Mouse (Mus musculus): ENCODE results near the gene Pus1. TPM values are rescaled to one million over a fixed set of nuclear protein-coding genes. Genes with fewer than 3 reads are reported as not detected.

The Pus1 gene
- 46.0 and 75.6 TPM in 2 replicates for total RNA-seq (2017)

- ATAC-seq (replicated peaks in 1 of 2; ENCODE audit: insufficient read depth in 1 of 2, low FRiP score in 2 of 2, low TSS enrichment in 1 of 2, low read depth in 1 of 2, poor library complexity in 2 of 2, severe bottlenecking in 2 of 2) = peak; percentile 79 to 84
Observed at GRCm38 (mm10) chr5:110779998-110780760, at the start of gene Pus1. Gene Pus1, minus strand, starts transcription at chr5:110780659.

DNA sequence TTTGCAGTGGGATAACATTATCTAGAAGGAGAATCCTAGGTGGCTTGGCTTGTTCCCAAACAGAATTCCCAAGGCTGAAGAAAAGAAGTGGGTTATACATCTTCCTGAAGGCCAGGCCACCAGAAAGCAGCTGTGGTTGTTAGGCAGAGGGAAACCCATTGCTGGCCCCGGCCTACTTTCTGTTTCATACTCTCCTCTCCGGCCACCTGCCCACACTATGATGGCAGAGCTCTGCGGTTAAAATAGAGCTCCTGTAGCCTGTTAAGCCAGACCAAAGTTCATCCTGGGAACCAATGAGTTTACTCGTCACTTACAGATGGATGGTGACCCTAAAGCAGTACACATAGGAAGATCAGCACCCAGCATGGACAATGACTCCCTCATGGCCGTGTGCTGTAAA, 47.1 kb upstream of the Pus1 start:
- ATAC-seq (replicated peaks in 1 of 2; ENCODE audit: insufficient read depth in 1 of 2, low FRiP score in 2 of 2, low TSS enrichment in 1 of 2, low read depth in 1 of 2, poor library complexity in 2 of 2, severe bottlenecking in 2 of 2) = no peak

DNA sequence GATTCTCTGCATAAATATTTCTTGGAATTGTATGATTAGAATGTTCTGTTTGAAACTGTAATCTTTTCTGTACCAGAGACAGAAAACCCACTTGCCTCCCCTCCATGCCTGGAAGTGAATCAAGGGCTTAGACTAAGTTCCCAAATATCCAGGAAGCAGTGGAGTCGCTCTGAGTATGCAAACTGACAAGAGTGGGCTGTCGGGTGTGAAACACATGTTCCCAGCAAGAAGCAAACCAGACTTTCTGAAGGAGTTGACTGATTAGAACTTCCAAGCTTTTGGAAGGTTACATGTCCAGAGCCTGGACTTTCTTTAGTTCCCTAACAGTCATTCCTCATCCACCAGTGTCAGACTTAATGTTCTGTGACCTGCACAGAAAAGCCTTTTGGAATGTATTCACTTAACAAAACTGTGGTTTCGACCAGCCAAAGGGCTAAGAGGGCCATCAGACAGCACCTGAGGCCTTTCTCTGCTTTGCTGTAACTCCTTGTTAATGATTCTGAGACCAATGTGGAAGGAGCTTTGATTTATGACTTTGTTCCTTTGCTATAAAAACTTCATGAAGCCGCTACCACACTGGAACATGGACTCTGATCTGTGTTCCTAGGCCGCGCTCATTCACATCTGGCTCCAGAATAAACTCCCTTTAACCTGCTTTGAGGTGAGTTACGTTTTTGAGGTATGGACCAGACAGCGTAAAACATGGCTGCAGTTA, 46.5 kb upstream of the Pus1 start:
- ATAC-seq (replicated peaks in 1 of 2; ENCODE audit: insufficient read depth in 1 of 2, low FRiP score in 2 of 2, low TSS enrichment in 1 of 2, low read depth in 1 of 2, poor library complexity in 2 of 2, severe bottlenecking in 2 of 2) = no peak

GRCm38 (mm10) chr5:110824421-110824820, 44.0 kb upstream of the Pus1 start:
- no peak for ATAC-seq (replicated peaks in 1 of 2; ENCODE audit: insufficient read depth in 1 of 2, low FRiP score in 2 of 2, low TSS enrichment in 1 of 2, low read depth in 1 of 2, poor library complexity in 2 of 2, severe bottlenecking in 2 of 2)

DNA sequence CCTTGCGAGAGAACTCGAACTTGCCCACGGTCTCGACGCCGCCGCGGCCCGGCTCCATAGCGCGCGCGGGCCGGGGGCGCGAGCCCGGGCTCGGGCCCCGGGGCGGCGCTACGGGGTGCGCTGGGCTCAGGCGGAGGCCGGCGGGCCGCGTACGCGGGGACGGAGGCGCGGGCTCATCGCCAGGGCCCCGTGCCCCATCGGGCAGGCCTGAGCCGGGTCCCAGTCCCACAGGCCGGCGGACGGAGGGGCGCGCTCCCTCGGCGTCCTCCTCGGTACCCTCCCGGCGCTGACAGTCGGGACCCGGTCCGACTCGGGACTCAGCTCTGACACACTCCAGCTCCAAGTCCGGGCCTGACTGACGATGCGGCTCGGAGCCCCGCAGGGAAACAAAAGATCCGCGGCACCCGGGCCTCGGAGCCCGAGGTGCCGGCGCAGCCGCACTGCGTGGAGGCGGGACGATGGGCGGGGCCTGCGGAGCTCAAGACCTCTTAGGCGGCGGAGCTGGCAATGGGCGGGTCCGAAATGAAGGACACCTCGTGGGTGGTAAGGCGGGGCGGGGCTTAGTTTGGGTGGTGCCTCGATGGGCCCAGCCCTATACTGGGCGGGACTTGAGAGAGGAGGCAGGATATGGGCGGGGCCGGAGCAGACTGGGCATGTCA, 29.3 kb upstream of the Pus1 start, which contains the start of gene Ulk1:
Gene Ulk1 (minus strand): TSS at position 431 of the 659 bp plus-strand sequence.
- ATAC-seq (replicated peaks in 1 of 2; ENCODE audit: insufficient read depth in 1 of 2, low FRiP score in 2 of 2, low TSS enrichment in 1 of 2, low read depth in 1 of 2, poor library complexity in 2 of 2, severe bottlenecking in 2 of 2) = peak; percentile 87 to 88

- ATAC-seq (replicated peaks in 1 of 2; ENCODE audit: insufficient read depth in 1 of 2, low FRiP score in 2 of 2, low TSS enrichment in 1 of 2, low read depth in 1 of 2, poor library complexity in 2 of 2, severe bottlenecking in 2 of 2) = no peak
Observed at GRCm38 (mm10) chr5:110808821-110809666, 28.6 kb upstream of the Pus1 start.

GRCm38 (mm10) chr5:110808061-110808631, 27.7 kb upstream of the Pus1 start:
- ATAC-seq (replicated peaks in 1 of 2; ENCODE audit: insufficient read depth in 1 of 2, low FRiP score in 2 of 2, low TSS enrichment in 1 of 2, low read depth in 1 of 2, poor library complexity in 2 of 2, severe bottlenecking in 2 of 2) = peak; percentile 70 to 71

- ATAC-seq (replicated peaks in 1 of 2; ENCODE audit: insufficient read depth in 1 of 2, low FRiP score in 2 of 2, low TSS enrichment in 1 of 2, low read depth in 1 of 2, poor library complexity in 2 of 2, severe bottlenecking in 2 of 2) = no peak
Observed at GRCm38 (mm10) chr5:110807453-110807852, 27.0 kb upstream of the Pus1 start.

GRCm38 (mm10) chr5:110806676-110807075, 26.2 kb upstream of the Pus1 start:
- ATAC-seq (replicated peaks in 1 of 2; ENCODE audit: insufficient read depth in 1 of 2, low FRiP score in 2 of 2, low TSS enrichment in 1 of 2, low read depth in 1 of 2, poor library complexity in 2 of 2, severe bottlenecking in 2 of 2) = no peak

- ATAC-seq (replicated peaks in 1 of 2; ENCODE audit: insufficient read depth in 1 of 2, low FRiP score in 2 of 2, low TSS enrichment in 1 of 2, low read depth in 1 of 2, poor library complexity in 2 of 2, severe bottlenecking in 2 of 2) = no peak
Observed at GRCm38 (mm10) chr5:110806154-110806553, 25.7 kb upstream of the Pus1 start.

- ATAC-seq (replicated peaks in 1 of 2; ENCODE audit: insufficient read depth in 1 of 2, low FRiP score in 2 of 2, low TSS enrichment in 1 of 2, low read depth in 1 of 2, poor library complexity in 2 of 2, severe bottlenecking in 2 of 2) = no peak
Observed at GRCm38 (mm10) chr5:110804012-110804743, 23.7 kb upstream of the Pus1 start.

DNA sequence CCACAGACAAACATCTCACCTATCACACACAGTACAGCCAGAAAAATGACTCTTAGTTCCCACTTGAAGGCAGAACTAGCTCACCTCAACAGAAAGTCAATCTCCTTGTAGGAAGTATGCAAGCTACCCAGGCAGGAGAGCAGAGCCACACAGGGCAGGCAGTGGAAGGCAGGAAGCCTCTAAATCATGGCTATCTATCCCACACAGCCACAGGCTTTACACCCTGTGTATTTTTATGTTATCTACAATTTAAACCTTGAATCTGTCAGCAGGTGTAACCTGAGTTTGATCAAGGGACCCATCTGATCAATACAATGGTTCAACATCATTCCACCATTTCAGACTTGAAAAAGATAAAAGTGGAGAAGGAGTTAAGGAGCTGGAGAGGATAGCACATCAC, 22.4 kb upstream of the Pus1 start:
- ATAC-seq (replicated peaks in 1 of 2; ENCODE audit: insufficient read depth in 1 of 2, low FRiP score in 2 of 2, low TSS enrichment in 1 of 2, low read depth in 1 of 2, poor library complexity in 2 of 2, severe bottlenecking in 2 of 2) = no peak

GRCm38 (mm10) chr5:110802186-110802585, 21.7 kb upstream of the Pus1 start:
- no peak for ATAC-seq (replicated peaks in 1 of 2; ENCODE audit: insufficient read depth in 1 of 2, low FRiP score in 2 of 2, low TSS enrichment in 1 of 2, low read depth in 1 of 2, poor library complexity in 2 of 2, severe bottlenecking in 2 of 2)

- ATAC-seq (replicated peaks in 1 of 2; ENCODE audit: insufficient read depth in 1 of 2, low FRiP score in 2 of 2, low TSS enrichment in 1 of 2, low read depth in 1 of 2, poor library complexity in 2 of 2, severe bottlenecking in 2 of 2) = no peak
Observed at GRCm38 (mm10) chr5:110801036-110801624, 20.7 kb upstream of the Pus1 start.

DNA sequence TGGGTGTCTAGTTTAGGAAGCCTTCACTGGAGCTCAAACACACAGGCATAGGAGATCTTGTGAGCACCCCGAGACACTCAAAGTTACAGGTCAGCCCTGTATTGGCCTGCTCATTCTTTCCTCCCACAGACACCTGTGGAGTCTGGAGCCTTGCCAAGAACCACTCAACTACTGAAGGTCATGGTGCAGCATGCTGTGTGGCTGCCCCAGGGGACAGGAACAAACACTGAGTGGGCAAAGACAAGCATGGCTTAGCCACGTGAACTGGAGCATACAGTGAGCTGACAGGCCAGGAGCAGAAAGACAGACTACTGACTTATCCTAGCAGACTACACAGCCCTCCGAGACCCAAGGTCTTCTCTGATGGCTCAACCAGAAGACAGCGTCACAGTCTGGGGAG, 17.2 kb upstream of the Pus1 start:
- no peak for ATAC-seq (replicated peaks in 1 of 2; ENCODE audit: insufficient read depth in 1 of 2, low FRiP score in 2 of 2, low TSS enrichment in 1 of 2, low read depth in 1 of 2, poor library complexity in 2 of 2, severe bottlenecking in 2 of 2)

- no peak for ATAC-seq (replicated peaks in 1 of 2; ENCODE audit: insufficient read depth in 1 of 2, low FRiP score in 2 of 2, low TSS enrichment in 1 of 2, low read depth in 1 of 2, poor library complexity in 2 of 2, severe bottlenecking in 2 of 2)
Observed at GRCm38 (mm10) chr5:110794363-110794762, 13.9 kb upstream of the Pus1 start.

Data from hematopoietic stem cell, adult 5-6 weeks (primary cell).